Mouse (Mus musculus) forebrain, embryonic 12.5 days (tissue): ENCODE measurements around the gene Crygd. TPM values are rescaled to one million over a fixed set of nuclear protein-coding genes. Genes with fewer than 3 reads are reported as not detected.
"Not testable (repeated sequence)": the region's sequence is repeated elsewhere in the genome, so short reads cannot be mapped to it uniquely, and the experiment has no call there.

Experiments
- ATAC-seq: fragments of 200-750 bp; cut with Nextera tagmentation; 2 replicates; pipeline ENCODE4 v1.8.0; 2017; ENCODE audit warnings: moderate TSS enrichment; ENCODE audit not compliant: low FRiP score
- H3K27ac ChIP-seq: fragments of 300-500 bp; sonication (generic); 2 replicates; pipeline ENCODE4 v1.5.1; 2016; ENCODE audit warnings: mild to moderate bottlenecking
- H3K27me3 ChIP-seq: fragments of 300-500 bp; sonication (generic); 2 replicates; pipeline ENCODE4 v1.6.1; 2016; ENCODE audit warnings: mild to moderate bottlenecking
- H3K36me3 ChIP-seq: fragments of 300-500 bp; sonication (generic); replicated peaks from 2 replicates; pipeline ENCODE4 v1.6.1; 2016; ENCODE audit warnings: mild to moderate bottlenecking
- H3K4me1 ChIP-seq: fragments of 300-500 bp; sonication (generic); 2 replicates; pipeline ENCODE4 v1.6.1; 2016
- H3K4me2 ChIP-seq: fragments of 300-500 bp; sonication (generic); 2 replicates; pipeline ENCODE4 v1.6.1; 2016; ENCODE audit warnings: mild to moderate bottlenecking, moderate library complexity
- H3K4me3 ChIP-seq: fragments of 300-500 bp; sonication (generic); replicated peaks from 2 replicates; pipeline ENCODE4 v1.5.1; 2016; ENCODE audit warnings: mild to moderate bottlenecking
- H3K9ac ChIP-seq: fragments of 300-500 bp; sonication (generic); 2 replicates; pipeline ENCODE4 v1.6.1; 2016; ENCODE audit warnings: mild to moderate bottlenecking
- H3K9me3 ChIP-seq: fragments of 300-500 bp; sonication (generic); 2 replicates; pipeline ENCODE4 v1.6.1; 2016
- WGBS: fragments of 180-500 bp; shearing (Covaris S2); methylation state at CpG from one replicate; pipeline ENCODE4 v1.1.7; 2016; 5-methylcytosine and 5-hydroxymethylcytosine counted together
- polyA plus RNA-seq: library from polyadenylated mRNA; unstranded; fragments of >200 nt; fragmentation: Nextera tagmentation; extraction: Ambion mirVana; gene quantifications from 2 replicates; pipeline ENCODE4 v1.2.1, GENCODE M21; 2016

Gene Crygd
- polyA plus RNA-seq, 1 experiment from 2014 or later = not detected

- Histone ChIP-seq H3K4me1 (no peaks in the 10 kb centered on the region), H3K4me2 (no peak overlapping the region), H3K9me3 (no peaks in the 10 kb centered on the region), H3K27ac (no peak overlapping the region), H3K27me3 (no peaks in the 10 kb centered on the region), H3K4me3 (no peak overlapping the region), H3K36me3 (no peaks in the 10 kb centered on the region), H3K9ac (no peak overlapping the region)
- 23% methylated on average over 5 of the region's 5 CpGs for WGBS
- no peak for ATAC-seq
Measured at GRCm38 (mm10) chr1:65075607-65076006, 12.4 kb upstream of the Crygd start.

- no peaks in the 10 kb centered on the region for H3K9me3 ChIP-seq
- H3K4me1 ChIP-seq = no peaks in the 10 kb centered on the region
- no peak within 1 kb of the TSS for H3K4me3 ChIP-seq
- H3K27ac ChIP-seq = no peak within 1 kb of the TSS
- WGBS = 58% methylated on average over 6 of the region's 6 CpGs
- H3K4me2 ChIP-seq = no peak within 1 kb of the TSS
- no peaks in the 10 kb centered on the region for H3K27me3 ChIP-seq
- no peaks in the 10 kb centered on the region for H3K36me3 ChIP-seq
- no peak within 1 kb of the TSS for H3K9ac ChIP-seq
- no peak for ATAC-seq
Measured at GRCm38 (mm10) chr1:65073589-65073988, 10.3 kb upstream of the Crygd start, which contains the start of gene Crygc. Gene Crygc, minus strand, starts transcription at chr1:65073689.

GRCm38 (mm10) chr1:65067842-65068241 is 4.6 kb upstream of the Crygd start:
- no peak overlapping the region for H3K27ac ChIP-seq
- ATAC-seq = no peak
- no peak overlapping the region for H3K4me3 ChIP-seq

GRCm38 (mm10) chr1:65064201-65064600 is 949 bp upstream of the Crygd start:
- whole genome bisulfite sequencing = 79% methylated on average over 15 of the region's 15 CpGs
- ATAC-seq = no peak
- Histone ChIP-seq H3K9ac (no peak overlapping the region), H3K9me3 (no peaks in the 10 kb centered on the region), H3K36me3 (no peaks in the 10 kb centered on the region), H3K27ac (no peak overlapping the region), H3K4me2 (no peak overlapping the region), H3K4me3 (no peak overlapping the region), H3K4me1 (no peaks in the 10 kb centered on the region), H3K27me3 (no peaks in the 10 kb centered on the region)

More at GRCm38 (mm10) chr1:65067842-65068241, 4.6 kb upstream of the Crygd start:
- Histone ChIP-seq H3K4me1 (no peaks in the 10 kb centered on the region), H3K9ac (no peak overlapping the region), H3K36me3 (no peaks in the 10 kb centered on the region), H3K9me3 (no peaks in the 10 kb centered on the region), H3K27me3 (no peaks in the 10 kb centered on the region), H3K4me2 (no peak overlapping the region)

GRCm38 (mm10) chr1:65052140-65052539 is 11.1 kb downstream of the Crygd start:
- H3K9ac ChIP-seq = no peak overlapping the region
- 37% methylated on average over 2 of the region's 2 CpGs for WGBS
- ATAC-seq = no peak

GRCm38 (mm10) chr1:65051696-65052095 is 11.6 kb downstream of the Crygd start:
- H3K4me3 ChIP-seq = no peak overlapping the region
- ATAC-seq = no peak
- H3K27me3 ChIP-seq = 0 out of 2 replicates have a peak, but pooled peaks cover 6% of the 10 kb centered on the region
- no peak overlapping the region for H3K27ac ChIP-seq
- no peak overlapping the region for H3K9ac ChIP-seq
- H3K4me2 ChIP-seq = no peak overlapping the region
- 53% methylated on average over 7 of the region's 7 CpGs for WGBS
- peaks cover 12% of the 10 kb centered on the region for H3K4me1 ChIP-seq
- H3K36me3 ChIP-seq = no peaks in the 10 kb centered on the region
- no peaks in the 10 kb centered on the region for H3K9me3 ChIP-seq

More at GRCm38 (mm10) chr1:65052140-65052539, 11.1 kb downstream of the Crygd start:
- Histone ChIP-seq H3K36me3 (no peaks in the 10 kb centered on the region), H3K9me3 (no peaks in the 10 kb centered on the region), H3K4me2 (no peak overlapping the region), H3K4me3 (no peak overlapping the region), H3K4me1 (peaks cover 12% of the 10 kb centered on the region), H3K27me3 (0 out of 2 replicates have a peak, but pooled peaks cover 6% of the 10 kb centered on the region), H3K27ac (no peak overlapping the region)

- ATAC-seq = not testable (repeated sequence)
- 40% methylated on average over 11 of the region's 12 CpGs for WGBS
Measured at GRCm38 (mm10) chr1:65050952-65051351, 12.3 kb downstream of the Crygd start, which contains the start of gene Cryge. Gene Cryge, minus strand, starts transcription at chr1:65051149.

GRCm38 (mm10) chr1:65048781-65049180 is 14.5 kb downstream of the Crygd start:
- Histone ChIP-seq H3K4me2 (no peak overlapping the region), H3K9me3 (no peaks in the 10 kb centered on the region), H3K27ac (no peak overlapping the region), H3K9ac (no peak overlapping the region), H3K27me3 (0 out of 2 replicates have a peak, but pooled peaks cover 6% of the 10 kb centered on the region), H3K36me3 (no peaks in the 10 kb centered on the region), H3K4me3 (no peak overlapping the region), H3K4me1 (peaks cover 12% of the 10 kb centered on the region)
- WGBS = 60% methylated on average over 12 of the region's 12 CpGs
- ATAC-seq = no peak

More at GRCm38 (mm10) chr1:65050952-65051351, 12.3 kb downstream of the Crygd start, which contains the start of gene Cryge:
- H3K9me3 ChIP-seq, H3K27ac ChIP-seq, H3K36me3 ChIP-seq, H3K9ac ChIP-seq, H3K4me3 ChIP-seq, H3K27me3 ChIP-seq, H3K4me2 ChIP-seq: not testable (repeated sequence)
- peaks cover 12% of the 10 kb centered on the region for H3K4me1 ChIP-seq

GRCm38 (mm10) chr1:65046401-65047109 is 16.7 kb downstream of the Crygd start:
- Histone ChIP-seq H3K9me3 (no peaks in the 10 kb centered on the region), H3K4me3 (no peak overlapping the region), H3K27me3 (0 out of 2 replicates have a peak, but pooled peaks cover 6% of the 10 kb centered on the region), H3K4me2 (no peak overlapping the region; the same call in 1 of the 2 replicates), H3K9ac (no peak overlapping the region), H3K4me1 (peaks cover 7% of the 10 kb centered on the region), H3K27ac (no peak overlapping the region), H3K36me3 (no peaks in the 10 kb centered on the region)
- whole genome bisulfite sequencing = 40% methylated on average over 8 of the region's 8 CpGs
- ATAC-seq = no peak; the same call in 1 of the 2 replicates

- WGBS = 82% methylated on average over 2 of the region's 2 CpGs
Measured at GRCm38 (mm10) chr1:65043433-65043832, 19.8 kb downstream of the Crygd start.

GRCm38 (mm10) chr1:65041837-65042236 is 21.4 kb downstream of the Crygd start:
- 92% methylated on average over 3 of the region's 3 CpGs for WGBS

More at GRCm38 (mm10) chr1:65043433-65043832, 19.8 kb downstream of the Crygd start:
- ATAC-seq = no peak
- no peak overlapping the region for H3K9ac ChIP-seq
- no peak overlapping the region for H3K4me3 ChIP-seq
- no peaks in the 10 kb centered on the region for H3K36me3 ChIP-seq
- H3K4me1 ChIP-seq = no peaks in the 10 kb centered on the region
- H3K9me3 ChIP-seq = no peaks in the 10 kb centered on the region
- H3K27me3 ChIP-seq = no peaks in the 10 kb centered on the region
- H3K4me2 ChIP-seq = no peak overlapping the region
- H3K27ac ChIP-seq = no peak overlapping the region

GRCm38 (mm10) chr1:65040806-65041205 is 22.4 kb downstream of the Crygd start:
- 83% methylated on average over 6 of the region's 6 CpGs for WGBS
- Histone ChIP-seq H3K9ac (no peak overlapping the region), H3K4me2 (no peak overlapping the region), H3K4me1 (no peaks in the 10 kb centered on the region), H3K36me3 (no peaks in the 10 kb centered on the region), H3K27me3 (no peaks in the 10 kb centered on the region), H3K4me3 (no peak overlapping the region), H3K9me3 (no peaks in the 10 kb centered on the region), H3K27ac (no peak overlapping the region)
- ATAC-seq = no peak

More at GRCm38 (mm10) chr1:65041837-65042236, 21.4 kb downstream of the Crygd start:
- Histone ChIP-seq H3K9me3 (no peaks in the 10 kb centered on the region), H3K4me3 (no peak overlapping the region), H3K9ac (no peak overlapping the region), H3K36me3 (no peaks in the 10 kb centered on the region), H3K27me3 (no peaks in the 10 kb centered on the region), H3K27ac (no peak overlapping the region), H3K4me1 (no peaks in the 10 kb centered on the region), H3K4me2 (no peak overlapping the region)
- ATAC-seq = no peak

GRCm38 (mm10) chr1:65039679-65040078 is 23.6 kb downstream of the Crygd start:
- Histone ChIP-seq H3K27me3 (no peaks in the 10 kb centered on the region), H3K27ac (no peak overlapping the region), H3K4me3 (no peak overlapping the region), H3K9me3 (no peaks in the 10 kb centered on the region), H3K4me1 (no peaks in the 10 kb centered on the region), H3K36me3 (no peaks in the 10 kb centered on the region), H3K4me2 (no peak overlapping the region), H3K9ac (no peak overlapping the region)
- 75% methylated on average over 3 of the region's 3 CpGs for WGBS
- ATAC-seq = no peak
